ENCODE assay signal across 10 mouse cellular contexts in the genomic region with DNA sequence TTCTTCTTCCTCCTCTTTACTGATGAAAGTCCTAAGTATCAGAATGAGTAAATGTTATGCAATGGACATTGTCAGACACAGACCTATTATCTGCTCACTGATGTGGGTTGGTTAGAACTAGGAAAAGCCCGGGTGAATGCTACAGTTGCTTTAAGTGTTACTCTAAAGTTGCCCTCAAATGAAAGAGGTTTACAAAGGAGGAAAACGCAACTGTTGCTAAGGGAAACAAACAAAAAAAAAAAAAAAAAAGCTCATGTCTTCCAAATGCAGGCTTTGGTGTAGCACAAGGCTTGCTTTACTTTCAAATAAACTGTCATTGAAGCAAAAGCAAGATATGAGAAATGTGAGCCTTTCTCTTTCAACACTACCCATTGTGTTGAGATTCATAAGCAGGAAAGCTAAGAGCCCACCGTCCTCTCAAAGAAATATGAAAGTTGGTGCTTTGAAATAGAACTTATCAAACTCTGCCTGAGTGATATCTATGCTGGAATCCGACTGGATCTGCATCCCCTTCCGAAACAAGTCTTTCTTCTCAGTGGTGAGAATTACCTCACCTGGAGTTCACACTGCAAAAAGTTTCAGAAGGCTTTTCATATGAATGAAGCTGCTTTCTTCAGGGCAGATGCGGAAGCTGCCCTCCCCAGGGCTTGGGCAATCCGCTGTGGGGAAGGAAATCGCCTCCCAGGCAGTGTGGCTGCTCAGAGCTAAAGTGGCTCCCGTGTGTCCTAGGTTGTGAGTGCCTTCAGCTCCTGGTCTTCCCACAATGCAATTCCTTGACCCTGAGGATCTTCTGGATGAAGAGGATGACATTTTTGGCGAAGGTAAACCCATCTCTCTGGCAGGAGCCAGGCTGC. TPM values are rescaled to one million over a fixed set of nuclear protein-coding genes. Genes with fewer than 3 reads are reported as not detected.
A peak's percentile ranks its signal among the peaks of the same experiment; 100 is the strongest.
DNase-seq lines count a peak whose midpoint lies in the region; ATAC-seq and TF ChIP-seq lines count a peak whose summit lies in the region.
"Had no signal": no experiment of that assay in that cellular context is flagged by ENCODE, and none has a peak within 500 bp of the region (broad histone marks: within the 10 kb centered on the region; RNA-seq: fewer than 3 reads in every experiment).

No protein-coding gene starts in this region.

- H3K27me3 ChIP-seq in megakaryocyte, embryonic 14.5 days (replicated peaks) = no peaks in the 10 kb centered on the region
- H3K27me3 ChIP-seq in hindbrain, embryonic 16.5 days (replicated peaks; ENCODE audit: control insufficient read depth, insufficient read depth, low read length) = no peaks in the 10 kb centered on the region
- H3K27me3 ChIP-seq: hindbrain, embryonic 13.5 days had no signal

- WGBS in lung, adult 2 months = 41% methylated on average over 10 of the region's 10 CpGs
- 70% methylated on average over 10 of the region's 10 CpGs for WGBS in hindbrain, embryonic 16.5 days

- H3K27ac ChIP-seq in brown adipose tissue, adult 24 weeks (replicated peaks; ENCODE audit: low read depth, low read length) = no peak overlapping the region; the same call in 1 of the 2 replicates
- H3K27ac ChIP-seq in hindbrain, embryonic 16.5 days (ENCODE audit: low read depth, low read length) = no peak overlapping the region
- H3K27ac ChIP-seq: hindbrain, embryonic 13.5 days; liver, embryonic 14.5 days had no signal

- no peak for TF ChIP-seq CTCF in lung, adult 2 months (IDR thresholded peaks at IDR 0.05; ENCODE audit: insufficient read depth, low read length)

- H3K4me1 ChIP-seq in lung, adult 2 months (ENCODE audit: control insufficient read depth, insufficient read depth, low read length) = peaks cover 7% of the 10 kb centered on the region
- peaks cover 4% of the 10 kb centered on the region; the same call in 1 of the 2 replicates for H3K4me1 ChIP-seq in brown adipose tissue, adult 24 weeks (ENCODE audit: control insufficient read depth, insufficient read depth, insufficient read length, low read length)
- H3K4me1 ChIP-seq in megakaryocyte, embryonic 14.5 days = peaks cover 99% of the 10 kb centered on the region
- H3K4me1 ChIP-seq in hindbrain, embryonic 16.5 days (ENCODE audit: control insufficient read depth, insufficient read depth, low read depth, low read length) = peaks cover 8% of the 10 kb centered on the region; the same call in 1 of the 2 replicates

- ATAC-seq in hindbrain, embryonic 16.5 days = no peak

- no peak for DNase-seq in lung, adult 2 months
- DNase-seq in lung, postnatal 10 days = no peak
- peak; percentile 73 for DNase-seq in thymus, postnatal 25 days
- no peak for DNase-seq in layer of hippocampus, adult 9-10 months (ENCODE audit: low spot score)
- DNase-seq in retina, embryonic 14.5 days (ENCODE audit: low spot score) = no peak

- no peaks in the 10 kb centered on the region for H3K9me3 ChIP-seq in megakaryocyte, embryonic 14.5 days
- no peaks in the 10 kb centered on the region for H3K9me3 ChIP-seq in hindbrain, embryonic 16.5 days (ENCODE audit: control insufficient read depth, low read length)
- H3K9me3 ChIP-seq: hindbrain, embryonic 13.5 days had no signal

- H3K36me3 ChIP-seq in megakaryocyte, embryonic 14.5 days (replicated peaks; ENCODE audit: low read length) = peaks cover 95% of the 10 kb centered on the region
- no peaks in the 10 kb centered on the region for H3K36me3 ChIP-seq in hindbrain, embryonic 16.5 days (ENCODE audit: control insufficient read depth, insufficient read depth, low read length)
- H3K36me3 ChIP-seq: hindbrain, embryonic 13.5 days had no signal

- no peak overlapping the region for H3K4me2 ChIP-seq in hindbrain, embryonic 16.5 days (ENCODE audit: low read length)
- H3K4me2 ChIP-seq: hindbrain, embryonic 13.5 days had no signal

- TF ChIP-seq POLR2A in lung, adult 2 months (IDR thresholded peaks at IDR 0.05; ENCODE audit: borderline replicate concordance, extremely low read depth, low read depth, low read length) = peak; percentile 39; the same call in 1 of the 2 replicates

- peak overlapping the region; percentile 55 for H3K4me3 ChIP-seq in lung, adult 2 months (replicated peaks; ENCODE audit: extremely low read depth, low read depth, low read length)
- peak overlapping the region; percentile 40 for H3K4me3 ChIP-seq in brown adipose tissue, adult 24 weeks (ENCODE audit: insufficient read depth, low read depth, low read length)
- H3K4me3 ChIP-seq in megakaryocyte, embryonic 14.5 days (replicated peaks) = peak overlapping the region; percentile 67
- no peak overlapping the region for H3K4me3 ChIP-seq in hindbrain, embryonic 16.5 days (ENCODE audit: low read length)
- H3K4me3 ChIP-seq: hindbrain, embryonic 13.5 days had no signal

- no peak overlapping the region for H3K9ac ChIP-seq in hindbrain, embryonic 16.5 days (ENCODE audit: low read depth, low read length)
- H3K9ac ChIP-seq: hindbrain, embryonic 13.5 days; liver, embryonic 14.5 days had no signal

RNA-seq across cellular contexts. Expression of a gene that starts 32.2 kb away (rescaled TPM):
- polyA plus RNA-seq in lung, adult 2 months (2012; rRNA removed) = 5.3 and 8.8 TPM in 2 replicates
- polyA plus RNA-seq in brown adipose tissue, adult 24 weeks (2012; ENCODE audit: insufficient read depth, insufficient read length, missing spikeins) = 3.8 and 7.8 TPM in 2 replicates
- polyA plus RNA-seq in megakaryocyte, embryonic 14.5 days (2012; ENCODE audit: insufficient read depth, low replicate concordance) = 8.1 and 12.6 TPM in 2 replicates
- polyA plus RNA-seq in hindbrain, embryonic 16.5 days (2015; fragmentation: Nextera tagmentation; extraction: Ambion mirVana) = 19.1 and 22.8 TPM in 2 replicates
